Mouse (Mus musculus) liver, embryonic 15.5 days (tissue): ENCODE results near the gene Chrnd. TPM values are rescaled to one million over a fixed set of nuclear protein-coding genes. Genes with fewer than 3 reads are reported as not detected.

Source experiments
- ATAC-seq: fragments of 200-750 bp; cut with Nextera tagmentation; 2 replicates; pipeline ENCODE4 v1.8.0; 2017; ENCODE audit warnings: moderate number of reproducible peaks, mild to moderate bottlenecking, moderate library complexity; ENCODE audit not compliant: insufficient read depth
- H3K27ac ChIP-seq: fragments of 300-500 bp; sonication (generic); replicated peaks from 2 replicates; pipeline ENCODE4 v1.5.1; 2015; ENCODE audit warnings: mild to moderate bottlenecking, inconsistent platforms
- H3K27me3 ChIP-seq: fragments of 300-500 bp; sonication (generic); 2 replicates; pipeline ENCODE4 v1.6.1; 2015; ENCODE audit warnings: mild to moderate bottlenecking, inconsistent platforms
- H3K36me3 ChIP-seq: fragments of 300-500 bp; sonication (generic); replicated peaks from 2 replicates; pipeline ENCODE4 v1.6.1; 2015; ENCODE audit warnings: moderate library complexity, mild to moderate bottlenecking, inconsistent platforms
- H3K4me1 ChIP-seq: fragments of 300-500 bp; sonication (generic); replicated peaks from 2 replicates; pipeline ENCODE4 v1.6.1; 2015; ENCODE audit warnings: inconsistent platforms
- H3K4me2 ChIP-seq: fragments of 300-500 bp; sonication (generic); 2 replicates; pipeline ENCODE4 v1.6.1; 2015; ENCODE audit warnings: moderate library complexity, mild to moderate bottlenecking, inconsistent platforms
- H3K4me3 ChIP-seq: fragments of 300-500 bp; sonication (generic); replicated peaks from 2 replicates; pipeline ENCODE4 v1.5.1; 2015; ENCODE audit warnings: mild to moderate bottlenecking, inconsistent platforms
- H3K9ac ChIP-seq: fragments of 300-500 bp; sonication (generic); 2 replicates; pipeline ENCODE4 v1.6.1; 2015; ENCODE audit warnings: moderate library complexity, mild to moderate bottlenecking, inconsistent platforms
- H3K9me3 ChIP-seq: fragments of 300-500 bp; sonication (generic); replicated peaks from 2 replicates; pipeline ENCODE4 v1.6.1; 2016; ENCODE audit warnings: inconsistent platforms
- WGBS: fragments of 180-500 bp; shearing (Covaris S2); methylation state at CpG from one replicate; pipeline ENCODE4 v1.1.7; 2015; ENCODE audit warnings: mixed read lengths; ENCODE audit not compliant: insufficient replicate concordance; 5-methylcytosine and 5-hydroxymethylcytosine counted together
- polyA plus RNA-seq: library from polyadenylated mRNA; unstranded; fragments of >200 nt; fragmentation: Nextera tagmentation; extraction: Ambion mirVana; gene quantifications from 2 replicates; pipeline ENCODE4 v1.2.1, GENCODE M21; 2015

The Chrnd gene
- polyA plus RNA-seq, 1 experiment from 2014 or later: 0.45 TPM

DNA sequence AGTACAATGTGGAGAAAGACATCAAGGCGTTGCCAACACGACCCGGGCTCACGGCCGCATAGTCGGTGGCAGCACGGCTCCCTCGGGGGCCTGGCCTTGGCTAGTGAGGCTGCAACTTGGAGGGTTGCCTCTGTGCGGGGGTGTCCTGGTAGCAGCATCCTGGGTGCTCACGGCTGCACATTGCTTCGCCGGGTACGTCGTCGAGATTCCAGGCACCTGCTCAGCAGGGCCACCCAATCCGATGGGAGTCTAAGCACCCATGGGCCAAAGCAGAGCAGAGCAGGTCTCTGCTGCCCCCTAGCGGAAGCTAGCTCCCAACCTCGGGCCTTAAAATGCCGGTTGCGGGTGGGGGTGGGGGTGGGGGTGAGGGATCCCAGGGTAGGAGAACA, 5.7 kb upstream of the Chrnd start:
- no peak overlapping the region for H3K4me3 ChIP-seq
- H3K36me3 ChIP-seq: no peaks in the 10 kb centered on the region
- ATAC-seq: no peak
- peak overlapping the region; percentile 32; the same call in 1 of the 2 replicates for H3K4me2 ChIP-seq
- H3K27me3 ChIP-seq: peaks cover 95% of the 10 kb centered on the region
- 8% methylated on average over 20 of the region's 20 CpGs for WGBS
- H3K9ac ChIP-seq: no peak overlapping the region
- no peaks in the 10 kb centered on the region for H3K9me3 ChIP-seq
- no peak overlapping the region for H3K27ac ChIP-seq
- H3K4me1 ChIP-seq: peaks cover 6% of the 10 kb centered on the region; the same call in 1 of the 2 replicates

DNA sequence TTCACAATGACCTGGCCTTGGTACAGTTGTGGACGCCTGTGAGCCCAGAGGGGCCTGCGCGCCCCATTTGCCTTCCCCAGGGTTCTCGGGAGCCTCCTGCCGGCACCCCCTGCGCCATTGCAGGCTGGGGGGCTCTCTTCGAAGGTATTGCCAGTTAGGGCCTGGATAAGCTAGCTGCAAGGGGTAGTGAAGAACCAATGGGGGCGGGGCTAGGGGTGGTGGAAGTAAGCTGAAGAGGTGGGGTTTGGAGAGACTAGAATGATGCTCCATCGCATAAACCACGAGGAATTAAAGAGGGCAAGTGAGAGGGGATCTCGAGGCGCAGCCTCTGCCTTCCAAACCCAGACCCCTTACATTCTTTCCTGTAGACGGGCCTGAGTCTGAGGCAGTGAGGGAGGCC, 4.9 kb upstream of the Chrnd start:
- no peak for ATAC-seq
- 11% methylated on average over 13 of the region's 13 CpGs for WGBS
- H3K27ac ChIP-seq: no peak overlapping the region
- no peak overlapping the region for H3K9ac ChIP-seq
- peaks cover 6% of the 10 kb centered on the region; the same call in 1 of the 2 replicates for H3K4me1 ChIP-seq
- H3K4me3 ChIP-seq: no peak overlapping the region
- H3K4me2 ChIP-seq: no peak overlapping the region
- no peaks in the 10 kb centered on the region for H3K9me3 ChIP-seq
- no peaks in the 10 kb centered on the region for H3K36me3 ChIP-seq
- H3K27me3 ChIP-seq: peaks cover 89% of the 10 kb centered on the region

DNA sequence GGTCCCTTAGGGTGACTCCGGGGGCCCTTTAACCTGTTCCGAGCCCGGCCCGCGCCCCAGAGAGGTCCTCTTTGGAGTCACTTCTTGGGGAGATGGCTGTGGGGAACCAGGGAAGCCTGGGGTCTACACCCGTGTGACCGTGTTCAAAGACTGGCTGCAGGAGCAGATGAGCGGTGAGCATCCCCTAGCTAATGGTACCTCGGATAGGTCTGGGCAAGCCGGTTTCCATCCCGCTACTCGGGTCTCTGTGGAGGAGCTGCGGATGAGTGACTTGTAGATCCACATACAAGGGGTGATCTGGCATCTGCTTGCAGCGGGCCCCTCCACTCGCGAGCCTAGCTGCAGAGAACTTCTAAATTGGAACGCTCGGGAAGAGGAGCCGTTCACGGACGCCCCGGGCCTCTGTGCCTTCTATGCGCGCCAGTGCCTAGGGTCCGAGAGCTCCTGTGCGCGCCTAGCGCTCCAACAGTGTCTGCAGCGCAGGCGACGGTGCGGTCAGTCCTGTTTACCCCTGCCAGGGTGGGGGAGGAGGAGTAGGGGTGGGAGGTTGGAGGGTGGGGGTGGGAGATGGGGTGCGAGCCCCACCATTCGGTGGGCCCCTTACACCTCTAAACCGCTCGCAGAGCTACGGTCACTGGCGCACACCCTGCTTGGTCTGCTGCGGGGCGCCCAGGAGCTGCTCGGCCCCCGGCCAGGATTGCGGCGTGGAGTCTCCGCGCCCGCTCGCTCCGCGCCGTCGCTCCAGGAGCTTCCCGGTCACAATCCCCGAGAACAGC, 4.0 kb upstream of the Chrnd start:
- H3K4me3 ChIP-seq: peak overlapping the region; percentile 44
- peak overlapping the region; percentile 67 for H3K4me2 ChIP-seq
- WGBS: 3% methylated on average over 54 of the region's 54 CpGs
- ATAC-seq: no peak
- peaks cover 82% of the 10 kb centered on the region for H3K27me3 ChIP-seq
- H3K4me1 ChIP-seq: peaks cover 6% of the 10 kb centered on the region; the same call in 1 of the 2 replicates
- H3K27ac ChIP-seq: no peak overlapping the region
- no peaks in the 10 kb centered on the region for H3K36me3 ChIP-seq
- no peak overlapping the region for H3K9ac ChIP-seq
- no peaks in the 10 kb centered on the region for H3K9me3 ChIP-seq

DNA sequence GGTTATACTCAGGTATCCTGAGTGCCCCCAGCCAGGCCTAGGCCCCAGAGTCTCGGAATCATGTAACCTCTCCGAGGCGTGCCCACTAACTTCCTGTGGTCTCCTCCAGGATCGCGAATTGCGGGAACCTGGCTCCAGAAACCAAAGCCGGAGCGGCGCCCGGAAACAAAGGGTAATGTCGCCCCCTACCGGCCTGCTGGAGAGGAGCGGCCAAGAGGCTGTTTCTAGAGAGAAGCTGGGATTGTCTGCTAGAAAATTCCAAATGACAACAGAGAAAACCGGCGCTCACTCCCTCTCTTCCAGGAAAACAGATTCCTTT, 3.4 kb upstream of the Chrnd start:
- Histone ChIP-seq H3K27ac (no peak overlapping the region), H3K9me3 (no peaks in the 10 kb centered on the region), H3K36me3 (no peaks in the 10 kb centered on the region), H3K4me3 (peak overlapping the region; percentile 44), H3K4me2 (peak overlapping the region; percentile 67), H3K27me3 (peaks cover 77% of the 10 kb centered on the region), H3K4me1 (peaks cover 6% of the 10 kb centered on the region; the same call in 1 of the 2 replicates), H3K9ac (no peak overlapping the region)
- WGBS: under 1% methylated on average over 15 of the region's 15 CpGs
- ATAC-seq: no peak

DNA sequence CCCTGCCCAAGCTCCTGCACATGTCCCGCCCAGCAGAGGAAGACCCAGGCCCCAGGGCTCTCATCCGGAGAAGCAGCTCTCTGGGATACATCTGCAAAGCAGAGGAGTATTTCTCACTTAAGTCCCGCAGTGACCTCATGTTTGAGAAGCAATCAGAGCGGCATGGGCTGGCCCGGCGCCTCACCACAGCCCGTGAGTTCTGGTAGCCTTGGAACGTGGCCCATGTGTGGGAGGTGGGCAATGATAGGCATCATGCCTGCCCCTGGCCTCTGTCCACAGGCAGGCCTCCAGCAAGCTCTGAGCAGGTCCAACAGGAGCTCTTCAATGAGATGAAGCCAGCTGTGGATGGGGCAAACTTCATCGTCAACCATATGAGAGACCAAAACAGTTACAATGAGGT, 6.9 kb downstream of the Chrnd start:
- H3K36me3 ChIP-seq: no peaks in the 10 kb centered on the region
- ATAC-seq: no peak
- no peak overlapping the region for H3K4me2 ChIP-seq
- 64% methylated on average over 9 of the region's 9 CpGs for WGBS
- H3K9me3 ChIP-seq: no peaks in the 10 kb centered on the region
- H3K4me1 ChIP-seq: no peaks in the 10 kb centered on the region
- H3K27ac ChIP-seq: no peak overlapping the region
- H3K4me3 ChIP-seq: no peak overlapping the region
- no peaks in the 10 kb centered on the region for H3K27me3 ChIP-seq
- H3K9ac ChIP-seq: no peak overlapping the region

DNA sequence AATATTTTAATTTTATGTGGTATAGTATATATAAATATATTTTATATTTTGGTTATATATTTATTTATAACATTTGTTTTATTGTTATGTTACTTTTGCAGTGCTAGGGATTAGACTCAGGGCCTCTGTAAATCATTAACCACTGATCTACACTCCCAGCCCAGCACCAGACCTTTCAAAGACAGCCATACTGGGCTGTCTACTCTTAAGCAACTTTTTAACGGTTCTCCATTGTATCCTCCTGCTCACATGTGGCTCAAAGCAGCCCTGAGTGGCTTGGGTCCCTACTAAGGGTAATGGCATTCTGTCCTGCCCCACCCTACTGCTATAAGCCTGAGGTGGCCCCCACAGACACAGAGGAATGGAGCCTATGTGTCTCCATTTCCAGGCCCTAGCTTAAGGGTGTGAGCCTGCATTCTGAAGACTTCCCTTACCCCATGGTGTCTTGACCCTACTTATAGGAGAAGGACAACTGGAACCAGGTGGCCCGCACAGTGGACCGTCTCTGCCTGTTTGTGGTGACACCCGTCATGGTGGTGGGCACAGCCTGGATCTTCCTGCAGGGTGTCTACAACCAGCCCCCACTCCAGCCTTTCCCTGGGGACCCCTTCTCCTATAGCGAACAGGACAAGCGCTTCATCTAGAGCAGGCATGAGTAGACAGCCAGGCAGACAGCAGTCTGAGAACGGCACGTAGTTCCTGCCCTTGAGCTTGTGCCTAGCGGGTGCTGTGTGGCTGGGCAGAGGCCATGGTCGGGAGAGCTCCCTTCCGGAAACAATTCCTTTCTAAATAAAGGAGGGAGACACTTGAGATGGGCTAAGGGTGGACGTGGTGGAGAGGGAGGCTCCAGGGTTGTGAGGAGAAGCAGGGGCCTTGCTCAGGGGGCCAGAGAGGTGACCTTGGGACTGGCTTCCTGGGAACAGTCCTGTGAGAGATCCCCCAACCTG, 8.0 kb downstream of the Chrnd start:
- Histone ChIP-seq H3K36me3 (no peaks in the 10 kb centered on the region), H3K4me3 (no peak overlapping the region), H3K27me3 (no peaks in the 10 kb centered on the region), H3K27ac (no peak overlapping the region), H3K9ac (no peak overlapping the region), H3K9me3 (no peaks in the 10 kb centered on the region), H3K4me2 (no peak overlapping the region), H3K4me1 (no peaks in the 10 kb centered on the region)
- peak; percentile 25; the same call in 1 of the 2 replicates for ATAC-seq
- WGBS: 60% methylated on average over 12 of the region's 12 CpGs

DNA sequence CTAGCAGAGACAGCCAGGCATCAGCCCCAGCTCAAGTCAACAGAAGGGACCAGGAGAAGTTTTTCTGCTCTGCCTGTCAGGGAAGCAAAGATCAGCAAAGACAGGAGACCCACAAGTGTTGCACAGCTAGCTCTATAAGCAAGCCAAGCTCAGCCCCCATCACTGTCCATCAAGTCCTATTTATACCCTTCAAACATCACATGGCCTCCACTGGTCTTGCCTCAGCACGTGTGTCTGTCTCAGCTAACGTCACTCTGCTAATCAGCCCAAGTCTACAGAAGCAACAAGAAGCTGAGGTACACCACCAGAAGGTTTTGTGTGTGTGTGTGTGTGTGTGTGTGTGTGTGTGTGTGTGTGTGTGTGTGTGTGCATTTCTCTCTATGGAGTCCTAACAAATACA, 10.4 kb downstream of the Chrnd start:
- H3K9ac ChIP-seq: no peak overlapping the region
- H3K27me3 ChIP-seq: peaks cover 10% of the 10 kb centered on the region
- 43% methylated on average over 2 of the region's 2 CpGs for WGBS
- no peaks in the 10 kb centered on the region for H3K36me3 ChIP-seq
- no peaks in the 10 kb centered on the region for H3K9me3 ChIP-seq
- H3K4me1 ChIP-seq: no peaks in the 10 kb centered on the region; the same call in 1 of the 2 replicates
- no peak overlapping the region for H3K4me3 ChIP-seq
- no peak for ATAC-seq
- no peak overlapping the region for H3K27ac ChIP-seq
- no peak overlapping the region for H3K4me2 ChIP-seq

DNA sequence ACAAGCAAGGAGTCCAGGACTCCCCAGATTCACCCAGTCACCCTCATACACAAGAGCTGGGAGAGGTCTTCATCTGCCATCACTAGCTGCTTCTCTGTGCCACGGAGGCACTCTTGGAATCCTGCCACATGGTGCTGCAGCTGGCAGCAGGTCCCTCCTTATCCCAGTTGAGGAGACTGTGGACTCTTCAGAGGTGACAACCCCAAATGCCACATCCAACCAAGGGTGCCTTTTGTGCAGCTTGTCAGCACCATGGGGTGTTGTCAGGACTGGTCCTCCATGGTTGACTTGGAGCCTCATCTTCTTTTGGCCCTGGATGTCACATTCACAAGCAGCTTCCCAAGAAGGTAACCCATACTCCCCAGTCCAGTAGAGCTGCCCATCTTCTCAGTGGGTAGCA, 11.4 kb downstream of the Chrnd start:
- Histone ChIP-seq H3K27ac (no peak overlapping the region), H3K4me1 (no peaks in the 10 kb centered on the region; the same call in 1 of the 2 replicates), H3K4me2 (no peak overlapping the region), H3K4me3 (no peak overlapping the region), H3K36me3 (no peaks in the 10 kb centered on the region), H3K27me3 (peaks cover 20% of the 10 kb centered on the region), H3K9ac (no peak overlapping the region), H3K9me3 (no peaks in the 10 kb centered on the region)
- WGBS: 33% methylated on average over 1 of the region's 1 CpGs
- no peak for ATAC-seq

DNA sequence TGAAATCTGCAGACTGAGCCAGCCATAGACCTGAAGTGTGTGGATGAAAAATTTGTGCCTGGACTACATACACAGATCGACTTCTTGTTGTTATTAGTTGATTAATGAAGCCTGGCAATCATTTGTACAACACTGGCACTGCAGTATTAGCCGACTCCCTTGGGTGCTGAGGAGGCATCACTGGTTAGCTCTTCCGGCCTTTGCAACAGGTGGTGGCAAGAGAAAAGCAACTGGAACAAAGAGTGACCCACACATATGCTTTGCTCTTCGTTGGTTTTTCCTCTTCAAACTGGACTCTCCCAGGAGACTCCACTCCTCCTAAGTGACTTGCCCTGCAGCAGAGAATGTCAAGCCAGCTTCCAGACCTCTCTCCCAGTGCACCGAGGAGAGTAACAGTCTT, 13.4 kb downstream of the Chrnd start:
- WGBS: 51% methylated on average over 5 of the region's 5 CpGs
- Histone ChIP-seq H3K9me3 (no peaks in the 10 kb centered on the region), H3K27me3 (peaks cover 39% of the 10 kb centered on the region), H3K9ac (no peak overlapping the region), H3K36me3 (no peaks in the 10 kb centered on the region), H3K4me3 (no peak overlapping the region), H3K4me2 (no peak overlapping the region), H3K27ac (no peak overlapping the region), H3K4me1 (no peaks in the 10 kb centered on the region; the same call in 1 of the 2 replicates)
- no peak for ATAC-seq

DNA sequence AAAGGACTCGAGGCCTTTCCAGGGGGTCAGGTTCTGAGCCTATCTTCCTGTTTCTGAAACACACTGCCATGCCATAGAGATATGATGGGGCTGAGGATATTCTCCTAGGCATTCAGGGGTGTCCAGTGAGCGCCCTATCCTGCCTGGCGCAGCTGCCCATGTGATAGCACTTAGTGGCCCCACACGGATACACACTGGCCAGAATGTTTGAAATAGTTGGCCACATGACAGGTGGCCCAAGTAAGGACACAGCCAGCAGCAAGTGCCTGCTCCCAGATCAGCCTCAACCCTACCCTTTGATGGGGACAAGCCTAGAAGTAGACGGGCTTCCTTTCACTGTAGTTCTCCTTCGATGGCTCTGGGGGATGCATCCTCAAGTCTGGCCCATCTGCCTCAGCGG, 14.1 kb downstream of the Chrnd start, which contains the start of gene Chrng:
Gene Chrng, plus strand, starts transcription at position 193 of the 400 bp plus-strand sequence.
- WGBS: 68% methylated on average over 7 of the region's 7 CpGs
- Histone ChIP-seq H3K9ac (no peak within 1 kb of the TSS), H3K4me3 (no peak within 1 kb of the TSS), H3K4me1 (no peaks in the 10 kb centered on the region; the same call in 1 of the 2 replicates), H3K36me3 (no peaks in the 10 kb centered on the region), H3K9me3 (no peaks in the 10 kb centered on the region), H3K4me2 (no peak within 1 kb of the TSS), H3K27me3 (peaks cover 44% of the 10 kb centered on the region), H3K27ac (no peak within 1 kb of the TSS)
- ATAC-seq: no peak

DNA sequence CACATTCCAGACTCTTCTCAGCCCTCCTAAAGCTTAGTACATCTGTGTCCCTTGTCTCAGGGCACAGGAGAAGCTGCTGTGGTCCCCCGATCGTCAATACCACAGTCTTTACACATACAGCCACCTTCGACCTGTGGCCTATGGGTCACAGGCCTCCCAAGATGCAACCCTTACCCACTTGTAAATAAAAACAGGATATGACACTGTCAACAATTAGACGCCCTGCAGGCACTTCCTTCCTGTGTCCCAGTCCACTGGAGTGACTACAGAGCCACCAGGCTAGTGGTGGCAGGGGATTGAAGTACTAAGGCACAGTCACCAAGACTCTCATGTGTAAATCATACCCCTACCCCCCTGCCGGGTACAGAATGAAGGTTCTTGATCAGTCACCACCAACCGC, 14.6 kb downstream of the Chrnd start:
- 37% methylated on average over 6 of the region's 6 CpGs for WGBS
- Histone ChIP-seq H3K9me3 (no peaks in the 10 kb centered on the region), H3K9ac (no peak overlapping the region), H3K4me3 (no peak overlapping the region), H3K27me3 (peaks cover 44% of the 10 kb centered on the region), H3K4me2 (no peak overlapping the region), H3K27ac (no peak overlapping the region), H3K36me3 (no peaks in the 10 kb centered on the region), H3K4me1 (no peaks in the 10 kb centered on the region; the same call in 1 of the 2 replicates)
- no peak for ATAC-seq
